Mouse (Mus musculus): Measurements from ENCODE around the gene Sos1.

DNA sequence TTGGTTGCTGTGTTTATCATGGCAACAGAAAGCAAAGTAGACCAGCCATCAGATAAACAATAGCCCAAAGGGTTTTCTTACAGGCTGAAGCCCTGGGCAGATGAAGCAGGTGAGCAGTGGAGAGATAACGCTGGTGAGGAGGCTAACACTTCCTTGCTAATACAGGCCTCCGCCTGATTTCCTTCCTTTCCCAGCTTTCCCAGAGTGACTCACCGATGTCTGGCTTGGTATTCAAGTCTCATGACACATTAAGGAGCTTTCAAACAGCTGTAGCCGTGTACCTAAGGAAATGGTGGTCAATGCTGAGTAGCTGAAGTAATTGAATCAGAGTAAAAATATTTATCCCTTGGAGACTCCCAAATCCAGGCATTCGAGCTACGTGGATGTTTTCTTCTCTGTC lies 25.5 kb upstream of the Sos1 start:
- no peak for TF ChIP-seq CTCF (IDR thresholded peaks at IDR 0.05; ENCODE audit: borderline replicate concordance, insufficient read depth, low read length)
- no peak for TF ChIP-seq POLR2A (IDR thresholded peaks at IDR 0.05; ENCODE audit: low read depth, low read length)
